Mouse (Mus musculus) liver, embryonic 11.5 days (tissue): ENCODE data around the gene Gucy2c. TPM values are rescaled to one million over a fixed set of nuclear protein-coding genes. Genes with fewer than 3 reads are reported as not detected.
A peak's percentile ranks its signal among the peaks of the same experiment; 100 is the strongest.

Source experiments
- ATAC-seq: fragments of 200-750 bp; cut with Nextera tagmentation; replicated peaks from 2 replicates; pipeline ENCODE4 v1.8.0; 2017; ENCODE audit warnings: moderate number of reproducible peaks, mild to moderate bottlenecking, moderate TSS enrichment, moderate library complexity; ENCODE audit not compliant: low FRiP score
- DNase-seq: peaks from one replicate; pipeline ENCODE4 v3.0.0-alpha.2; 2017; ENCODE audit warnings: low spot score
- H3K27ac ChIP-seq: fragments of 300-500 bp; sonication (generic); 2 replicates; pipeline ENCODE4 v1.5.1; 2014; ENCODE audit warnings: mild to moderate bottlenecking, low read depth, low read length, control low read depth
- H3K27me3 ChIP-seq: fragments of 300-500 bp; sonication (generic); replicated peaks from 2 replicates; pipeline ENCODE4 v1.6.1; 2014; ENCODE audit warnings: low read length, mixed read lengths; ENCODE audit not compliant: control insufficient read depth, insufficient read depth
- H3K36me3 ChIP-seq: fragments of 300-500 bp; sonication (generic); 2 replicates; pipeline ENCODE4 v1.6.1; 2014; ENCODE audit warnings: mild to moderate bottlenecking, low read length, moderate library complexity, mixed read lengths; ENCODE audit not compliant: control insufficient read depth, insufficient read depth
- H3K4me1 ChIP-seq: fragments of 300-500 bp; sonication (generic); replicated peaks from 2 replicates; pipeline ENCODE4 v1.6.1; 2014; ENCODE audit warnings: low read length, mixed read lengths; ENCODE audit not compliant: control insufficient read depth, insufficient read depth
- H3K4me2 ChIP-seq: fragments of 300-500 bp; sonication (generic); 2 replicates; pipeline ENCODE4 v1.6.1; 2014; ENCODE audit warnings: mild to moderate bottlenecking, control low read depth, moderate library complexity
- H3K4me3 ChIP-seq: fragments of 300-500 bp; sonication (generic); 2 replicates; pipeline ENCODE4 v1.5.1; 2014; ENCODE audit warnings: low read depth, low read length, control low read depth
- H3K9ac ChIP-seq: fragments of 300-500 bp; sonication (generic); 2 replicates; pipeline ENCODE4 v1.6.1; 2014; ENCODE audit warnings: low read depth, low read length, control low read depth
- H3K9me3 ChIP-seq: fragments of 300-500 bp; sonication (generic); 2 replicates; pipeline ENCODE4 v1.6.1; 2016; ENCODE audit warnings: low read length, inconsistent platforms, mixed read lengths; ENCODE audit not compliant: control insufficient read depth
- WGBS: fragments of 180-500 bp; shearing (Covaris S2); extraction: QIAGEN DNeasy Blood & Tissue Kit; methylation state at CpG from one replicate; pipeline ENCODE4 v1.1.7; 2014; 5-methylcytosine and 5-hydroxymethylcytosine counted together
- polyA plus RNA-seq: library from polyadenylated mRNA; unstranded; fragments of >200 nt; fragmentation: Nextera tagmentation; extraction: Ambion mirVana; gene quantifications from 2 replicates; pipeline ENCODE4 v1.2.1, GENCODE M21; 2014

Gene Gucy2c
- polyA plus RNA-seq, 1 experiment from 2014 or later: not detected

DNA sequence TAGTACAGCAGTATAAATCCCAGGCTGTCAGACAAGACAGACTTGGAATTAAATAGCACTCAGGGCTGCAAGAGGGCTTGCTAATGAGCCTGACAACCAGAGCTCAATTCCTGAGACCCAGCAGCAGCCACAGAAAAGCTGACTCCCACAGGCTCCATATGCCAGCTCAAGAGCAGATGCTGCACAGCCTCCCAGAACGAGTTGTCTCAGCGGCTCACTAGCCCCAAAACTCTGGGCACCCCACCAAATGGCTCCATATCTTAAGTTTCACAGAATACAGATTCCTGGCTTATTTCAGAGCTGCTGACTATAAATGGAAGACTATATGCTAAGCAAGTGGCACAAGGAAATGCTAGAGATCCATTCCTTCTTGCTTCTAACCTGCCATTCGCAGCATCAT is 36.0 kb upstream of the Gucy2c start:
- no peak for DNase-seq
- no peak overlapping the region for H3K27ac ChIP-seq
- H3K27me3 ChIP-seq: no peaks in the 10 kb centered on the region
- H3K36me3 ChIP-seq: peaks cover 76% of the 10 kb centered on the region
- no peaks in the 10 kb centered on the region; the same call in 1 of the 2 replicates for H3K4me1 ChIP-seq
- no peak overlapping the region for H3K9ac ChIP-seq
- H3K4me3 ChIP-seq: no peak overlapping the region
- no peak overlapping the region for H3K4me2 ChIP-seq
- WGBS: 96% methylated on average over 3 of the region's 3 CpGs
- no peaks in the 10 kb centered on the region for H3K9me3 ChIP-seq
- no peak for ATAC-seq

DNA sequence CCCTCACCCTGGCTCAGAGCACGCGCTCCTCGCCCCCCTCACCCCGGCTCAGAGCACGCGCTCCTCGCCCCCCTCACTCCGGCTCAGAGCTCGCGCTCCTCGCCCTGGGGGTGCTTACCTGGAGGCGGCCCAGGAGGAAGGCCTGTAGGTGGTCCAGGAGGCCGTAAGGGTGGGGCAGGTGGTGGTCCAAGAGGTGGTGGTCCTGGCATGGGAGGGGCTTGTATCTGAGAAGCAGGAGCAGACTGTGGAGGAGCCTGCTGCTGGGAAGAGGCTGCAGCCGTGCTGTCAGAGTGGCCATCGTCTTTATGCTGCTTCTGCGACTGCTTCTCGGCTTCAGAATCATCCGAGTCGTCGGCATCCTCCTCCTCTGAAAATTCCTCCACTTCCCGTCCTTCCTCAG is 35.3 kb upstream of the Gucy2c start:
- WGBS: 94% methylated on average over 21 of the region's 21 CpGs

GRCm38 (mm10) chr6:136815381-136815780 is 33.8 kb upstream of the Gucy2c start:
- no peaks in the 10 kb centered on the region for H3K9me3 ChIP-seq
- H3K27ac ChIP-seq: no peak overlapping the region
- H3K27me3 ChIP-seq: no peaks in the 10 kb centered on the region
- H3K4me2 ChIP-seq: no peak overlapping the region
- WGBS: 88% methylated on average over 7 of the region's 7 CpGs
- H3K4me1 ChIP-seq: no peaks in the 10 kb centered on the region; the same call in 1 of the 2 replicates
- no peak overlapping the region for H3K9ac ChIP-seq
- no peak overlapping the region for H3K4me3 ChIP-seq
- H3K36me3 ChIP-seq: peaks cover 56% of the 10 kb centered on the region
- ATAC-seq (no peak), DNase-seq (no peak)

More for the DNA sequence above, 35.3 kb upstream of the Gucy2c start:
- no peak overlapping the region for H3K27ac ChIP-seq
- H3K27me3 ChIP-seq: no peaks in the 10 kb centered on the region
- no peaks in the 10 kb centered on the region; the same call in 1 of the 2 replicates for H3K4me1 ChIP-seq
- peaks cover 70% of the 10 kb centered on the region for H3K36me3 ChIP-seq
- H3K9ac ChIP-seq: no peak overlapping the region
- ATAC-seq (no peak), DNase-seq (no peak)
- no peak overlapping the region for H3K4me2 ChIP-seq
- no peak overlapping the region for H3K4me3 ChIP-seq
- no peaks in the 10 kb centered on the region for H3K9me3 ChIP-seq

DNA sequence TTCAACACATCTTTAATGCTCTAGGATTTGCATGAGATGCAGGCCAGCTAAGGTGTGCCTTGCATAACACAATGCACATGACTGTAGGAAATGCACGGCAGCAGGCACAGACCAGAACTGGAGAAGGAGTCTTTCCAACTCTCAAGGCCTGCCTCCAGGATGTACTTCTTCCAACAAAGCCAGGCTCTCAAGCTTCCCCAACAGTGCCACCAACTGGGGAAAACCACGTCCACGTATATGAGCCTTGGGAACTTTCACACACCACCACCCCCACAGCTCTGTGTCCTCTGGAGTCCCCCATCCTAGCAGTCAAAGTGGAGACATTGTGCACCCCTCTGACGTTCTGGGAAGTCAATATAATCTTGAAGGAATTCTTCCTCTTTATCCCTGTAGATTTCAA is 31.6 kb upstream of the Gucy2c start:
- Histone ChIP-seq H3K36me3 (peaks cover 45% of the 10 kb centered on the region), H3K27me3 (no peaks in the 10 kb centered on the region), H3K9ac (no peak overlapping the region), H3K4me2 (no peak overlapping the region), H3K4me1 (peaks cover 6% of the 10 kb centered on the region; the same call in 1 of the 2 replicates), H3K27ac (no peak overlapping the region), H3K4me3 (no peak overlapping the region), H3K9me3 (no peaks in the 10 kb centered on the region)
- no peak for DNase-seq
- WGBS: 45% methylated on average over 4 of the region's 4 CpGs
- ATAC-seq: no peak

- ATAC-seq (no peak), DNase-seq (no peak)
- Histone ChIP-seq H3K36me3 (peaks cover 26% of the 10 kb centered on the region), H3K27ac (no peak overlapping the region), H3K4me2 (no peak overlapping the region), H3K9ac (no peak overlapping the region), H3K4me1 (peaks cover 6% of the 10 kb centered on the region; the same call in 1 of the 2 replicates), H3K27me3 (no peaks in the 10 kb centered on the region), H3K4me3 (no peak overlapping the region), H3K9me3 (no peaks in the 10 kb centered on the region)
- 87% methylated on average over 10 of the region's 10 CpGs for WGBS
Measured at GRCm38 (mm10) chr6:136811196-136811595, 29.6 kb upstream of the Gucy2c start.

DNA sequence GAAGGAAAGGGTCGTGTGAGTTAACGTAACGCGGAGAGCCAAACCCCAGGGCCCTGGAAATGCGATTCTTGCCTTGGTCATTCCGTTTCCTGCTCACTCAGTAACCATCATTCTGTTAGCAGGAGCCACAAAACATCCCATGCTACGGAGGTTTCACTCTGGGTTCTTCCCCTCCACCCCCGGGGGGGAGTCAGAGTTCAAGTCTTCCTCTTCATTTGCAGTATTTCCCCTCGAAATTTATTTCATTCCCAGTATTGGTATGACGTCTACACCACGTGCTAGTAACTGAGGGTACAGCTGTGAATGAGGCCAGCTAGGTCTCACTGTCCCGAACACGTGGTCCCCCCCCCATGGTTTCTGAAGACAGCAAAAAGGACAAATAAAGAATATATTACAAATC is 28.1 kb upstream of the Gucy2c start:
- Histone ChIP-seq H3K4me1 (peaks cover 6% of the 10 kb centered on the region; the same call in 1 of the 2 replicates), H3K9me3 (no peaks in the 10 kb centered on the region), H3K9ac (peak overlapping the region; percentile 88), H3K4me2 (peak overlapping the region; percentile 72), H3K36me3 (peaks cover 14% of the 10 kb centered on the region), H3K27me3 (no peaks in the 10 kb centered on the region), H3K27ac (peak overlapping the region; percentile 76; the same call in 1 of the 2 replicates), H3K4me3 (peak overlapping the region; percentile 73)
- WGBS: 44% methylated on average over 13 of the region's 13 CpGs
- ATAC-seq (no peak), DNase-seq (no peak)

DNA sequence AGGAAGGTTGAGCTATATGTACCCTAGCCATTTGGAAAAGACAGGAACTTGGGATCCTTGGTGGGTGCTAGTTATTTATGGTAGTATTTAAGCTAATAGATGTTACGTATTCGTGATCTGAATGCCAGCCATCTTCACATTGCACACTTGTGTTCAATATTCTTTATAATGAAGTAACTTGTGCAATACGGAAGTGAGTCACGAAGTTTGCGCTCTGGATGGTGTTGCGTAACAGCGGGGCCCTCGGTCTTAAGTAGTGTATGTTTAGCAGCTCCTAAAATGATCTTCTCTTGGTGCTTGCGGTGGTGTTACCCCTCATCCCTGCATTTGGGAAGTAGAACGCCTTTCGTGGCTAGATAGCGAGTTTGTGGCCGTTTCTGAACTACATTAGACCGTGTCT is 27.5 kb upstream of the Gucy2c start:
- peak overlapping the region; percentile 73 for H3K4me3 ChIP-seq
- no peak for DNase-seq
- H3K36me3 ChIP-seq: peaks cover 8% of the 10 kb centered on the region
- WGBS: 13% methylated on average over 14 of the region's 14 CpGs
- no peaks in the 10 kb centered on the region for H3K27me3 ChIP-seq
- H3K9ac ChIP-seq: peak overlapping the region; percentile 88
- H3K4me2 ChIP-seq: peak overlapping the region; percentile 72
- H3K27ac ChIP-seq: peak overlapping the region; percentile 76
- H3K4me1 ChIP-seq: peaks cover 6% of the 10 kb centered on the region; the same call in 1 of the 2 replicates
- ATAC-seq: no peak
- H3K9me3 ChIP-seq: no peaks in the 10 kb centered on the region

DNA sequence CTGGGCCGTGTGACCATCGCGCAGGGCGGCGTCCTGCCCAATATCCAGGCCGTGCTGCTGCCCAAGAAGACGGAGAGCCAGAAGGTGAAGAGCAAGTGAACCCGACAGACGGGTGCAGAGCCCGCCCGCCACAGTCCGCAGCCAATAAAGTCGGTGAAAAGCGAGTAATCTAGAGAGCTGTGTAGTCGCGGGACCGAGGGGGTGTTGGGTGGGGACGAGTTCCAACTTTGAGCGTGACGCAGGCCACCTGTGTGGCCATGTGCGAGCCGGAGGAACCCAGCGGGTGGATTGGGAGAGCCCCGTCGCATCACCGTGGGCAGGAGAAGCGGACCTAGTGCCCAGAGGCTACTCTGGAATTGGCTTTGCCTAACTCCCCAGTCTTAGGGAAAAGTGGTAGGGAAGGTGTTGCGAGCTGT is 27.1 kb upstream of the Gucy2c start:
- Histone ChIP-seq H3K27me3 (no peaks in the 10 kb centered on the region), H3K27ac (peak overlapping the region; percentile 76), H3K9me3 (no peaks in the 10 kb centered on the region), H3K4me3 (peak overlapping the region; percentile 73), H3K4me2 (peak overlapping the region; percentile 72), H3K36me3 (peaks cover 5% of the 10 kb centered on the region; the same call in 1 of the 2 replicates), H3K4me1 (peaks cover 6% of the 10 kb centered on the region), H3K9ac (peak overlapping the region; percentile 88)
- peak; percentile 8 for ATAC-seq
- peak; percentile 59 for DNase-seq
- under 1% methylated on average over 28 of the region's 28 CpGs for WGBS

DNA sequence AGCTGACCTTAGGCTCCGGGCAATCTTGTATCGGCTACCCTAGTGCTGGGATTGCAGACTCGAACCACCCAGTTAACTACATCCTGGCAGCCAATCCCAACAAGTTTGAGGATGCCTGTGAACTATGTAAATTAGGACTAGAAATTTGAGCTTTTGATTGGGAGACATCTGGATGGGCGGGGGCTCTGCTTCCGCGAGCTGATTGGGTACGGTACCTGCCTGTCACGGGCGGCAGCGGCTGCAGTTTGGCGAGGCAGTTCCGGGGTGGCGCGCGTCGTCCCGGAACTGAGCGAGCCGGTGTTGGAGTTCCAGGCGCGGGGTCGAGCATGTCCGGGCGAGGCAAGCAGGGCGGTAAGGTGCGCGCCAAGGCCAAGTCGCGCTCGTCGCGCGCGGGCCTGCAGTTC is 26.5 kb upstream of the Gucy2c start, which contains the start of gene H2afj:
Gene H2afj (plus strand): TSS at position 231 of the 404 bp plus-strand sequence.
- peak; percentile 77 for ATAC-seq
- Histone ChIP-seq H3K27me3 (no peaks in the 10 kb centered on the region), H3K4me1 (peaks cover 11% of the 10 kb centered on the region), H3K9me3 (no peaks in the 10 kb centered on the region), H3K27ac (peak within 1 kb of the TSS; percentile 76), H3K4me2 (peak within 1 kb of the TSS; percentile 72), H3K4me3 (peak within 1 kb of the TSS; percentile 73), H3K9ac (peak within 1 kb of the TSS; percentile 88), H3K36me3 (peaks cover 2% of the 10 kb centered on the region; the same call in 1 of the 2 replicates)
- WGBS: 0% methylated on average over 34 of the region's 34 CpGs
- DNase-seq: peak; percentile 99
